Mouse (Mus musculus): ENCODE results near the gene Aldh1b1. TPM values are rescaled to one million over a fixed set of nuclear protein-coding genes. Genes with fewer than 3 reads are reported as not detected.

Aldh1b1 gene
- polyA plus RNA-seq, 1 experiment from 2014 or later, result 22.7 TPM

GRCm38 (mm10) chr4:45826275-45827040 is 27.6 kb downstream of the Aldh1b1 start, which contains the start of gene Igfbpl1:
Gene Igfbpl1 (minus strand): TSS chr4:45826923.
- peaks cover 5% of the 10 kb centered on the region; the same call in 1 of the 2 replicates for H3K27me3 ChIP-seq (ENCODE audit: control insufficient read depth, insufficient read depth, low read depth, low read length)
- peak within 1 kb of the TSS; percentile 94 for H3K27ac ChIP-seq (ENCODE audit: low read length)
- peak; percentile 27; the same call in 1 of the 2 replicates for ATAC-seq
- peak within 1 kb of the TSS; percentile 54 for H3K4me3 ChIP-seq (ENCODE audit: low read depth, low read length)
- WGBS, result under 1% methylated on average over 89 of the region's 91 CpGs
- peaks cover 44% of the 10 kb centered on the region for H3K4me1 ChIP-seq (ENCODE audit: control insufficient read depth, insufficient read depth, low read length)
- peak within 1 kb of the TSS; percentile 73 for H3K9ac ChIP-seq (ENCODE audit: low read depth, low read length)
- H3K9me3 ChIP-seq (replicated peaks; ENCODE audit: control insufficient read depth, low read length, poor library complexity, severe bottlenecking), result no peaks in the 10 kb centered on the region
- H3K36me3 ChIP-seq (ENCODE audit: control insufficient read depth, insufficient read depth, low read length), result no peaks in the 10 kb centered on the region
- H3K4me2 ChIP-seq (ENCODE audit: low read length), result peak within 1 kb of the TSS; percentile 72

- H3K27ac ChIP-seq (ENCODE audit: low read length), result peak overlapping the region; percentile 78
- H3K36me3 ChIP-seq (ENCODE audit: control insufficient read depth, insufficient read depth, low read length), result no peaks in the 10 kb centered on the region
- H3K4me3 ChIP-seq (ENCODE audit: low read depth, low read length), result no peak overlapping the region
- H3K9me3 ChIP-seq (replicated peaks; ENCODE audit: control insufficient read depth, low read length, poor library complexity, severe bottlenecking), result no peaks in the 10 kb centered on the region
- ATAC-seq, result peak; percentile 26; the same call in 1 of the 2 replicates
- peaks cover 19% of the 10 kb centered on the region for H3K4me1 ChIP-seq (ENCODE audit: control insufficient read depth, insufficient read depth, low read length)
- 0 out of 2 replicates have a peak overlapping the region, but pooled peaks have one; percentile 8 for H3K4me2 ChIP-seq (ENCODE audit: low read length)
- peaks cover 3% of the 10 kb centered on the region; the same call in 1 of the 2 replicates for H3K27me3 ChIP-seq (ENCODE audit: control insufficient read depth, insufficient read depth, low read depth, low read length)
- H3K9ac ChIP-seq (ENCODE audit: low read depth, low read length), result peak overlapping the region; percentile 32; the same call in 1 of the 2 replicates
- WGBS, result 15% methylated on average over 13 of the region's 13 CpGs
These were observed 31.3 kb downstream of the Aldh1b1 start for GRCm38 (mm10) chr4:45829907-45830759.

- Histone ChIP-seq H3K36me3 (ENCODE audit: control insufficient read depth, insufficient read depth, low read length) (no peaks in the 10 kb centered on the region), H3K4me2 (ENCODE audit: low read length) (no peak overlapping the region), H3K4me3 (ENCODE audit: low read depth, low read length) (no peak overlapping the region), H3K9ac (ENCODE audit: low read depth, low read length) (no peak overlapping the region), H3K27me3 (ENCODE audit: control insufficient read depth, insufficient read depth, low read depth, low read length) (peaks cover 3% of the 10 kb centered on the region; the same call in 1 of the 2 replicates), H3K9me3 (replicated peaks; ENCODE audit: control insufficient read depth, low read length, poor library complexity, severe bottlenecking) (no peaks in the 10 kb centered on the region), H3K4me1 (ENCODE audit: control insufficient read depth, insufficient read depth, low read length) (peaks cover 15% of the 10 kb centered on the region), H3K27ac (ENCODE audit: low read length) (no peak overlapping the region; the same call in none of the 2 replicates)
- ATAC-seq, result no peak
- 60% methylated on average over 7 of the region's 7 CpGs for WGBS
These were observed 33.2 kb downstream of the Aldh1b1 start for GRCm38 (mm10) chr4:45831996-45832395.

DNA sequence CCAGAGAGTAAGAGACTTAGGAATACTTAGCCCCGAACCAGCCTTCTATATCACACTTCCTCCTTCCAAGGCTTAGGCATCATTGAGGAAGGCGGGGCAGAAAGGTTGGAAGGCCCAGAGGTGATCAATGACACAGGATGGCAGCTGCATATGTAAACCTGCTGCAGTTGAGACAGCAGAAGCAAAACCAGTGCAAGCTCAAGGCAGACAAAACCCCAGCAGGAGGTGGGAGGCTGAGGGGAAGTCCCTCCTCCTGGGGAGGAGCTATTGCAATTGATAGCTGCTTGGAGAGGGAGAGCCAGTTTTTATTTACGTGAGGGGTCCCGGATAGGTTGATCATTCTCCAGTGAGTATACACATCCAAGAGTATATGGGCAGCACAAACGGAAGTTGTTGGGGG is 34.6 kb downstream of the Aldh1b1 start:
- no peaks in the 10 kb centered on the region for H3K9me3 ChIP-seq (replicated peaks; ENCODE audit: control insufficient read depth, low read length, poor library complexity, severe bottlenecking)
- 35% methylated on average over 5 of the region's 5 CpGs for WGBS
- no peak overlapping the region for H3K27ac ChIP-seq (ENCODE audit: low read length)
- no peak overlapping the region for H3K4me3 ChIP-seq (ENCODE audit: low read depth, low read length)
- H3K9ac ChIP-seq (ENCODE audit: low read depth, low read length), result no peak overlapping the region
- H3K27me3 ChIP-seq (ENCODE audit: control insufficient read depth, insufficient read depth, low read depth, low read length), result no peaks in the 10 kb centered on the region
- no peaks in the 10 kb centered on the region for H3K36me3 ChIP-seq (ENCODE audit: control insufficient read depth, insufficient read depth, low read length)
- ATAC-seq, result no peak
- H3K4me1 ChIP-seq (ENCODE audit: control insufficient read depth, insufficient read depth, low read length), result peaks cover 15% of the 10 kb centered on the region
- H3K4me2 ChIP-seq (ENCODE audit: low read length), result no peak overlapping the region

DNA sequence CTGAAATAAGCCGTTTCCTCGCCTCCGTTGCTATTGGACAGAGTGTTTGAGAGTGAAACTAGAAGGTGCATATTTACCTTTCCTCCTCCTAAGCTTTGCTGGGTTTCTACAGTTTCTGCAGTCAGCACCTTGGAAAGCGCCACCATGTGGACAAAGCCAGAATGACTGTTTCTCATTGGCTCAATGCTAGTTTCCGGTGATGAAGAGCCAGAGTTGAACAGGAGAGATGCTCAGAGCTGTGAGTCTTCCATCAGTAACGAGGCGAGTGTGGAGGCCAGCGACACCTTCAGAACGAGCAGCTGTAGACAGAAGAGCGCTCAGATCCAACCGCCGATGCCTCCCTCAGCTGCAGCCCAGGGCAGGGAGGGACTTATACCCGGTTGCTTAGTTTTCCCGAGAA is 45.5 kb downstream of the Aldh1b1 start:
- 0 out of 2 replicates have a peak, but pooled peaks have one; percentile 56 for ATAC-seq
- H3K4me3 ChIP-seq (ENCODE audit: low read depth, low read length), result no peak overlapping the region

GRCm38 (mm10) chr4:45846263-45846662 is 47.4 kb downstream of the Aldh1b1 start:
- Histone ChIP-seq H3K27me3 (ENCODE audit: control insufficient read depth, insufficient read depth, low read depth, low read length) (0 out of 2 replicates have a peak, but pooled peaks cover 5% of the 10 kb centered on the region), H3K4me1 (ENCODE audit: control insufficient read depth, insufficient read depth, low read length) (no peaks in the 10 kb centered on the region; the same call in 1 of the 2 replicates), H3K36me3 (ENCODE audit: control insufficient read depth, insufficient read depth, low read length) (no peaks in the 10 kb centered on the region), H3K4me3 (ENCODE audit: low read depth, low read length) (no peak overlapping the region), H3K4me2 (ENCODE audit: low read length) (no peak overlapping the region), H3K27ac (ENCODE audit: low read length) (no peak overlapping the region), H3K9ac (ENCODE audit: low read depth, low read length) (no peak overlapping the region), H3K9me3 (replicated peaks; ENCODE audit: control insufficient read depth, low read length, poor library complexity, severe bottlenecking) (no peaks in the 10 kb centered on the region)
- 91% methylated on average over 2 of the region's 2 CpGs for WGBS
- no peak for ATAC-seq

More for the DNA sequence above, 45.5 kb downstream of the Aldh1b1 start:
- H3K27ac ChIP-seq (ENCODE audit: low read length), result no peak overlapping the region
- H3K9me3 ChIP-seq (replicated peaks; ENCODE audit: control insufficient read depth, low read length, poor library complexity, severe bottlenecking), result no peaks in the 10 kb centered on the region
- H3K4me1 ChIP-seq (ENCODE audit: control insufficient read depth, insufficient read depth, low read length), result no peaks in the 10 kb centered on the region; the same call in 1 of the 2 replicates
- WGBS, result 45% methylated on average over 14 of the region's 14 CpGs
- H3K27me3 ChIP-seq (ENCODE audit: control insufficient read depth, insufficient read depth, low read depth, low read length), result no peaks in the 10 kb centered on the region
- no peaks in the 10 kb centered on the region for H3K36me3 ChIP-seq (ENCODE audit: control insufficient read depth, insufficient read depth, low read length)
- no peak overlapping the region for H3K9ac ChIP-seq (ENCODE audit: low read depth, low read length)
- no peak overlapping the region for H3K4me2 ChIP-seq (ENCODE audit: low read length)

- no peak within 1 kb of the TSS for H3K9ac ChIP-seq (ENCODE audit: low read depth, low read length)
- no peaks in the 10 kb centered on the region for H3K36me3 ChIP-seq (ENCODE audit: control insufficient read depth, insufficient read depth, low read length)
- H3K4me1 ChIP-seq (ENCODE audit: control insufficient read depth, insufficient read depth, low read length), result no peaks in the 10 kb centered on the region; the same call in 1 of the 2 replicates
- no peak within 1 kb of the TSS for H3K4me3 ChIP-seq (ENCODE audit: low read depth, low read length)
- WGBS, result 76% methylated on average over 10 of the region's 10 CpGs
- H3K27me3 ChIP-seq (ENCODE audit: control insufficient read depth, insufficient read depth, low read depth, low read length), result 0 out of 2 replicates have a peak, but pooled peaks cover 5% of the 10 kb centered on the region
- no peaks in the 10 kb centered on the region for H3K9me3 ChIP-seq (replicated peaks; ENCODE audit: control insufficient read depth, low read length, poor library complexity, severe bottlenecking)
- no peak within 1 kb of the TSS for H3K27ac ChIP-seq (ENCODE audit: low read length)
- no peak within 1 kb of the TSS for H3K4me2 ChIP-seq (ENCODE audit: low read length)
- ATAC-seq, result no peak
These were observed 49.4 kb downstream of the Aldh1b1 start, which contains the start of gene Stra6l for GRCm38 (mm10) chr4:45848109-45848824. Gene Stra6l (plus strand): TSS chr4:45848664.

GRCm38 (mm10) chr4:45848825-45849156 is 50.0 kb downstream of the Aldh1b1 start:
- H3K4me3 ChIP-seq (ENCODE audit: low read depth, low read length), result no peak overlapping the region
- H3K9ac ChIP-seq (ENCODE audit: low read depth, low read length), result no peak overlapping the region
- 0 out of 2 replicates have a peak, but pooled peaks cover 5% of the 10 kb centered on the region for H3K27me3 ChIP-seq (ENCODE audit: control insufficient read depth, insufficient read depth, low read depth, low read length)
- WGBS, result 50% methylated on average over 10 of the region's 10 CpGs
- ATAC-seq, result no peak
- H3K9me3 ChIP-seq (replicated peaks; ENCODE audit: control insufficient read depth, low read length, poor library complexity, severe bottlenecking), result no peaks in the 10 kb centered on the region
- H3K4me1 ChIP-seq (ENCODE audit: control insufficient read depth, insufficient read depth, low read length), result no peaks in the 10 kb centered on the region; the same call in 1 of the 2 replicates
- no peak overlapping the region for H3K27ac ChIP-seq (ENCODE audit: low read length)
- H3K36me3 ChIP-seq (ENCODE audit: control insufficient read depth, insufficient read depth, low read length), result no peaks in the 10 kb centered on the region
- no peak overlapping the region for H3K4me2 ChIP-seq (ENCODE audit: low read length)

Measured in midbrain, embryonic 16.5 days (tissue).